Mouse (Mus musculus) liver, adult 2 months (tissue): ENCODE results near the gene Kmt5b. TPM values are rescaled to one million over a fixed set of nuclear protein-coding genes. Genes with fewer than 3 reads are reported as not detected.
A peak's percentile ranks its signal among the peaks of the same experiment; 100 is the strongest.

Source experiments
- DNase-seq: peaks from one replicate; pipeline ENCODE4 v3.0.0-alpha.2; 2011; ENCODE audit warnings: low read depth, low spot score; ENCODE audit errors: extremely low read depth
- H3K27ac ChIP-seq: fragments of 200-500 bp; replicated peaks from 2 replicates; pipeline ENCODE4 v1.5.1; 2012; ENCODE audit warnings: low read depth, mild to moderate bottlenecking, control low read depth, inconsistent platforms, low read length; ENCODE audit not compliant: insufficient read depth
- H3K27me3 ChIP-seq: fragments of 200-500 bp; 2 replicates; pipeline ENCODE4 v1.6.1; 2012; ENCODE audit warnings: mild to moderate bottlenecking, moderate library complexity, low read length, inconsistent platforms; ENCODE audit not compliant: control insufficient read depth, insufficient read depth
- H3K36me3 ChIP-seq: fragments of 200-500 bp; 2 replicates; pipeline ENCODE4 v1.6.1; 2012; ENCODE audit warnings: low read length, inconsistent platforms; ENCODE audit not compliant: control insufficient read depth, insufficient read depth
- H3K4me1 ChIP-seq: fragments of 200-500 bp; 2 replicates; pipeline ENCODE4 v1.6.1; 2011; ENCODE audit warnings: low read length; ENCODE audit not compliant: control insufficient read depth, insufficient read depth
- H3K4me3 ChIP-seq: fragments of 200-500 bp; 2 replicates; pipeline ENCODE4 v1.5.1; 2011; ENCODE audit warnings: low read depth, mild to moderate bottlenecking, control low read depth, low read length, moderate library complexity; ENCODE audit not compliant: insufficient read depth
- H3K79me2 ChIP-seq: fragments of 200-500 bp; 2 replicates; pipeline ENCODE4 v1.6.1; 2012; ENCODE audit warnings: inconsistent platforms, mild to moderate bottlenecking, low read length, moderate library complexity; ENCODE audit not compliant: control insufficient read depth, insufficient read depth
- H3K9ac ChIP-seq: fragments of 200-500 bp; 2 replicates; pipeline ENCODE4 v1.6.1; 2012; ENCODE audit warnings: low read depth, mild to moderate bottlenecking, control low read depth, inconsistent platforms, low read length
- CTCF ChIP-seq: fragments of 200-500 bp; IDR thresholded peaks from 2 replicates; pipeline ENCODE4 v1.5.1; 2011; ENCODE audit warnings: low read depth, low read length, control low read depth
- POLR2A ChIP-seq: fragments of 200-500 bp; IDR thresholded peaks from 2 replicates; pipeline ENCODE4 v1.6.1; 2011; ENCODE audit warnings: low read length, control low read depth; ENCODE audit not compliant: insufficient read depth; ENCODE audit errors: extremely low read depth
- WGBS: fragments of 180-500 bp; shearing (Covaris S2); methylation state at CpG from one replicate; pipeline ENCODE4 v1.1.7; 2018; 5-methylcytosine and 5-hydroxymethylcytosine counted together
- polyA plus RNA-seq: library from polyadenylated mRNA; depleted of rRNA; stranded (reverse); fragments of >200 nt; gene quantifications from 2 replicates; pipeline ENCODE4 v1.2.3, GENCODE M21; 2012
- total RNA-seq: library from RNA; depleted of rRNA; stranded (reverse); fragments of >200 nt; gene quantifications from 2 replicates; pipeline ENCODE4 v1.2.3, GENCODE M21; 2014

The Kmt5b gene
- total and polyA plus RNA-seq, 2 experiments: 6.7 to 30.4 TPM

GRCm38 (mm10) chr19:3724779-3725178, 42.4 kb upstream of the Kmt5b start:
- peak; percentile 58; the same call in 1 of the 2 replicates for TF ChIP-seq CTCF
- no peak for TF ChIP-seq POLR2A
- H3K27ac ChIP-seq: no peak overlapping the region
- H3K9ac ChIP-seq: no peak overlapping the region
- DNase-seq: peak; percentile 51
- H3K4me1 ChIP-seq: no peaks in the 10 kb centered on the region
- H3K36me3 ChIP-seq: no peaks in the 10 kb centered on the region
- H3K79me2 ChIP-seq: no peaks in the 10 kb centered on the region
- 16% methylated on average over 1 of the region's 1 CpGs for WGBS
- H3K4me3 ChIP-seq: no peak overlapping the region
- no peaks in the 10 kb centered on the region for H3K27me3 ChIP-seq

DNA sequence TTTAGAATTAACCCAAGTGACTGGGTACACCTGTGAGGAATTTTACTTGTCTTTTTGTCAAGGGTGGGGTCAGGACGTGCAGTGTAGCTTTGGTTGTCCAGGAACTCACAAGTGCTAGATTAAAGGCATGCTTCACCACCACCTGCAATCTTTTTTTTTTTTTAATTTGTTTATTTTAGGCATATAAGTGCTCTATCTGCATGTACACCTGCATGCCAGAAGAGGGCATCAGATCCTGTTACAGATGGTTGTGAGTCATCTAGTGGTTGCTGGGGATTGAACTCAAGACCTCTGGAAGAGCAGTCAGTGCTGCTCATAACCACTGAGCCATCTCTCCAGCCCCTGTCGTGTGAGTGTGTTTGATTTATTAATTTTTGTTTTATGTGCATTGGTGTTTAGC, 38.3 kb upstream of the Kmt5b start:
- Histone ChIP-seq H3K9ac (no peak overlapping the region), H3K4me3 (no peak overlapping the region), H3K79me2 (no peaks in the 10 kb centered on the region), H3K4me1 (no peaks in the 10 kb centered on the region), H3K27me3 (no peaks in the 10 kb centered on the region), H3K27ac (no peak overlapping the region), H3K36me3 (no peaks in the 10 kb centered on the region)
- 76% methylated on average over 2 of the region's 2 CpGs for WGBS
- no peak for TF ChIP-seq POLR2A
- no peak for TF ChIP-seq CTCF
- DNase-seq: no peak

DNA sequence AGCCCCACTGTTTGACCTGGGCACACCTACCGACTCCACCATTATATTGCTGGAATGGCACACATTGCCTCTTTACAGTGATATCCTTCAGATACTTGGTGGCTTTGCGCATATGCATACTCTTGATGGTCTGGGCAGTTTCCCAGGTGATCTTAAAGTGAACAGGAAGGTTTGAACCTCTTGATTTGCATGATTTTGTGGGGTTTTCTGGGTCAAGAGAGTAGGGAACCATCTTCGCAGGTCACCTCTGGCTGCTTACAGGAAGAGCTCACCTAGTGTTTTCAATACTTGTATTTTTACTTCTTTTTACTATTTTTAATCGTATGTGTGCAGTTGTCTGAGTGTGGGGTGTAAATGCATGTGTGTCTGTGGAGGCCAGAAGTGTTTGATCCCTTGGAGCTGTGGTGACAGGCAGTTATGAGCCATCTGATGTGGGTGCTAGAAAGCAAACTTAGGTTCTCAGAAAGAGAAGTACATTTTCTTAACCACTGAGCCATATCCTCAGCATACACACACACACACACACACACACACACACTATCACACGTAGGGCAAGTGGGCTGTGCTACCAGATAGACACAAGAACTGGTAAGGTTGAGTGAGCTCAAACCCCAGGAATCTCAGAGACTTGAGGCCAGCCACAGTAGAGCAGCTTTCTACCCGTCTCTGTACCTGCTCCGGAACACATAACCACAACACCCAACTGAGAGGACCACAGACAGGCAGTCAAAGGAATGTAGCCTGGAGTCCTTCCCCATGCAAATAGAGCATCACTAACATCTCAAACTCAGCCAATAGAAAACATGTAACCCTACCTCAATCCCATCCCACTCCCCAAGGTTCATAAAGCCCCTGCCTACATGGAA, 36.2 kb upstream of the Kmt5b start:
- no peaks in the 10 kb centered on the region for H3K4me1 ChIP-seq
- 90% methylated on average over 7 of the region's 7 CpGs for WGBS
- TF ChIP-seq POLR2A (no peak), CTCF (no peak)
- no peaks in the 10 kb centered on the region for H3K27me3 ChIP-seq
- H3K27ac ChIP-seq: no peak overlapping the region
- no peak overlapping the region for H3K9ac ChIP-seq
- no peaks in the 10 kb centered on the region for H3K79me2 ChIP-seq
- no peaks in the 10 kb centered on the region for H3K36me3 ChIP-seq
- no peak overlapping the region for H3K4me3 ChIP-seq
- no peak for DNase-seq

- H3K36me3 ChIP-seq: no peaks in the 10 kb centered on the region
- no peaks in the 10 kb centered on the region for H3K27me3 ChIP-seq
- WGBS: 48% methylated on average over 3 of the region's 3 CpGs
- no peak overlapping the region for H3K27ac ChIP-seq
- H3K9ac ChIP-seq: no peak overlapping the region
- no peaks in the 10 kb centered on the region for H3K4me1 ChIP-seq
- DNase-seq: peak; percentile 54
- H3K79me2 ChIP-seq: no peaks in the 10 kb centered on the region
- no peak for TF ChIP-seq POLR2A
- TF ChIP-seq CTCF: no peak
- H3K4me3 ChIP-seq: no peak overlapping the region
Measured at GRCm38 (mm10) chr19:3736001-3736400, 31.2 kb upstream of the Kmt5b start.

GRCm38 (mm10) chr19:3739650-3740049, 27.6 kb upstream of the Kmt5b start:
- no peak for DNase-seq
- no peak overlapping the region for H3K27ac ChIP-seq
- H3K9ac ChIP-seq: no peak overlapping the region
- TF ChIP-seq POLR2A (no peak), CTCF (no peak)
- no peaks in the 10 kb centered on the region for H3K4me1 ChIP-seq
- no peak overlapping the region for H3K4me3 ChIP-seq
- H3K36me3 ChIP-seq: no peaks in the 10 kb centered on the region
- no peaks in the 10 kb centered on the region for H3K27me3 ChIP-seq
- 95% methylated on average over 7 of the region's 7 CpGs for WGBS
- no peaks in the 10 kb centered on the region for H3K79me2 ChIP-seq

- no peak for TF ChIP-seq CTCF
- TF ChIP-seq POLR2A: no peak
- no peak for DNase-seq
- 84% methylated on average over 4 of the region's 4 CpGs for WGBS
- Histone ChIP-seq H3K36me3 (no peaks in the 10 kb centered on the region), H3K9ac (no peak overlapping the region), H3K4me3 (no peak overlapping the region), H3K4me1 (no peaks in the 10 kb centered on the region), H3K79me2 (no peaks in the 10 kb centered on the region), H3K27ac (no peak overlapping the region), H3K27me3 (no peaks in the 10 kb centered on the region)
Measured at GRCm38 (mm10) chr19:3742716-3743115, 24.5 kb upstream of the Kmt5b start.
